Mouse (Mus musculus): ENCODE data around the gene Rps7. TPM values are rescaled to one million over a fixed set of nuclear protein-coding genes. Genes with fewer than 3 reads are reported as not detected.

The Rps7 gene
- polyA plus RNA-seq (2017; shearing (Covaris generic)) = 950 TPM

GRCm38 (mm10) chr12:28635535-28636476 is at the start of gene Rps7:
TSS of gene Rps7 (minus strand) at chr12:28635953.

GRCm38 (mm10) chr12:28675121-28675924 is 39.6 kb upstream of the Rps7 start, which contains the start of gene Adi1:
TSS of gene Adi1 (plus strand) at chr12:28675231.

GRCm38 (mm10) chr12:28649141-28650110 is 13.7 kb upstream of the Rps7 start, which contains the start of gene Rnaseh1:
TSS of gene Rnaseh1 (plus strand) at chr12:28649602.

GRCm38 (mm10) chr12:28623195-28623594 is 12.6 kb downstream of the Rps7 start, which contains the start of gene Colec11:
TSS of gene Colec11 (minus strand) at chr12:28623377.

GRCm38 (mm10) chr12:28582423-28582822 is 53.3 kb downstream of the Rps7 start, which contains the start of gene Allc:
TSS of gene Allc (minus strand) at chr12:28582523.

Other genes starting within 250 kb of the Rps7 start
- not detected for gene Dcdc2c, start 83.6 kb downstream of the Rps7 start, polyA plus RNA-seq (2017; shearing (Covaris generic))
- not detected for gene Allc, start 53.4 kb downstream of the Rps7 start, polyA plus RNA-seq (2017; shearing (Covaris generic))
- not detected for gene Colec11, start 12.6 kb downstream of the Rps7 start, polyA plus RNA-seq (2017; shearing (Covaris generic))
- 30.0 TPM for gene Rnaseh1, start 13.6 kb upstream of the Rps7 start, polyA plus RNA-seq (2017; shearing (Covaris generic))
- 52.7 TPM for gene Adi1, start 39.3 kb upstream of the Rps7 start, polyA plus RNA-seq (2017; shearing (Covaris generic))
- gene Trappc12, start 114.5 kb upstream of the Rps7 start, polyA plus RNA-seq (2017; shearing (Covaris generic)) = 60.7 TPM
- gene Eipr1, start 115.8 kb upstream of the Rps7 start, polyA plus RNA-seq (2017; shearing (Covaris generic)) = 37.5 TPM

Data from effector memory CD4-positive, alpha-beta T cell, adult 5 months (primary cell).